Mouse (Mus musculus): ENCODE measurements around the gene Snx8. TPM values are rescaled to one million over a fixed set of nuclear protein-coding genes. Genes with fewer than 3 reads are reported as not detected.

Snx8 gene
- polyA plus RNA-seq, 1 experiment from 2014 or later, result 10.7 TPM

DNA sequence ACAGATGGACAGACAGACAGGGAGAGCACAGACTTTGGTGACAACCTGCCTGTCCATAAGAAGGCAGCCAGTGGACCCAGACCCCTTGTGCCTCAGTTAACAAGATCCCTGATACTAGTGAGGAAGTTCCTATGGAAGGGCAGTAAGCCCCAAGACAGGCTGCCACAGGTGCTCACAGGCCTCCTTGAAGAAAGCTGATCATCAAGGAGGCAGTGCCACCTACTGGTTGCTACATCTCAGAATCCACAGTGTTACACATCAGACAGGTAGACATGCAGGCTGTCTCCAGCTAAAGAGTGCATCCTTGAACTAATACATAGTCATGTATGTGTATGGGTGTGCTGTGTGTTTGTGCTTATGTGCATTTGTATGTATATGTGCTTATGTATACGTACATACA is 96.9 kb downstream of the Snx8 start:
- Histone ChIP-seq H3K9ac (ENCODE audit: low read depth, low read length) (no peak overlapping the region), H3K27me3 (replicated peaks; ENCODE audit: control insufficient read depth, insufficient read depth, low read length) (no peaks in the 10 kb centered on the region), H3K4me2 (no peak overlapping the region), H3K27ac (ENCODE audit: low read depth, low read length) (no peak overlapping the region), H3K9me3 (ENCODE audit: control insufficient read depth, low read length) (no peaks in the 10 kb centered on the region), H3K36me3 (ENCODE audit: control insufficient read depth, insufficient read depth, low read length) (peaks cover 22% of the 10 kb centered on the region), H3K4me3 (ENCODE audit: low read depth, low read length) (no peak overlapping the region), H3K4me1 (replicated peaks; ENCODE audit: control insufficient read depth, insufficient read depth, low read length) (no peaks in the 10 kb centered on the region)
- ATAC-seq (replicated peaks; ENCODE audit: low FRiP score), result no peak
- WGBS, result 81% methylated on average over 1 of the region's 1 CpGs
- no peak for DNase-seq (ENCODE audit: low spot score)

Small RNA genes lying within 50 kb of the gene (microRNA-seq; reads per million reads assigned to microRNA genes)
- 1.8 reads per million for gene Mir7038 (ENCODE audit: borderline number of aligned reads)

Other genes starting within 250 kb of the Snx8 start
- 43.0 and 43.4 TPM in 2 replicates for gene Mad1l1, start 67.7 kb downstream of the Snx8 start, polyA plus RNA-seq (2014; fragmentation: Nextera tagmentation; extraction: Ambion mirVana)
- gene Nudt1, start 67.6 kb downstream of the Snx8 start, polyA plus RNA-seq (2014; fragmentation: Nextera tagmentation; extraction: Ambion mirVana), result 58.3 and 62.3 TPM in 2 replicates
- gene Mrm2, start 57.4 kb downstream of the Snx8 start, polyA plus RNA-seq (2014; fragmentation: Nextera tagmentation; extraction: Ambion mirVana), result 20.2 and 21.7 TPM in 2 replicates
- gene Eif3b, start 30.1 kb upstream of the Snx8 start, polyA plus RNA-seq (2014; fragmentation: Nextera tagmentation; extraction: Ambion mirVana), result 210 and 213 TPM in 2 replicates
- not detected in 2 replicates for gene Gm4869, start 56.4 kb upstream of the Snx8 start, polyA plus RNA-seq (2014; fragmentation: Nextera tagmentation; extraction: Ambion mirVana)
- 19.1 and 20.6 TPM in 2 replicates for gene Chst12, start 116.3 kb upstream of the Snx8 start, polyA plus RNA-seq (2014; fragmentation: Nextera tagmentation; extraction: Ambion mirVana)
- gene Grifin, start 175.8 kb upstream of the Snx8 start, polyA plus RNA-seq (2014; fragmentation: Nextera tagmentation; extraction: Ambion mirVana), result 1.8 and 2.6 TPM in 2 replicates
- gene Lfng, start 218.1 kb upstream of the Snx8 start, polyA plus RNA-seq (2014; fragmentation: Nextera tagmentation; extraction: Ambion mirVana), result 10.6 and 11.0 TPM in 2 replicates

Measured in liver, embryonic 11.5 days (tissue).